Mouse (Mus musculus) heart, postnatal 0 days (tissue): ENCODE results near the gene Ss18l2.
A peak's percentile ranks its signal among the peaks of the same experiment; 100 is the strongest.

Experiments used
- CTCF ChIP-seq: IDR thresholded peaks from 2 replicates; pipeline ENCODE4 v1.5.1; 2016; ENCODE audit warnings: antibody characterized with exemption, control low read depth, low read depth
- EP300 ChIP-seq: IDR thresholded peaks from 2 replicates; pipeline ENCODE4 v1.6.1; 2016; ENCODE audit warnings: antibody characterized with exemption, low read depth

- TF ChIP-seq CTCF (no peak), EP300 (peak; percentile 61; the same call in 1 of the 2 replicates)
These were observed 50.4 kb downstream of the Ss18l2 start for GRCm38 (mm10) chr9:121760271-121761090.
